ENCODE assay signal across 8 mouse cellular contexts in genomic region chr2:68862464-68863266, GRCm38 (mm10). TPM values are rescaled to one million over a fixed set of nuclear protein-coding genes. Genes with fewer than 3 reads are reported as not detected.
A peak's percentile ranks its signal among the peaks of the same experiment; 100 is the strongest.
DNase-seq lines count a peak whose midpoint lies in the region; ATAC-seq and TF ChIP-seq lines count a peak whose summit lies in the region.

No protein-coding gene starts in this region.

- no peak overlapping the region for H3K27ac ChIP-seq in cortical plate, adult 2 months (ENCODE audit: insufficient read depth, low read length)
- peak overlapping the region; percentile 88; the same call in 1 of the 2 replicates for H3K27ac ChIP-seq in hindbrain, postnatal 0 days

- peak overlapping the region; percentile 65 for H3K4me3 ChIP-seq in lung, adult 2 months (replicated peaks; ENCODE audit: extremely low read depth, low read depth, low read length)
- H3K4me3 ChIP-seq in cortical plate, adult 2 months (ENCODE audit: insufficient read depth, low read length) = peak overlapping the region; percentile 97
- peak overlapping the region; percentile 90 for H3K4me3 ChIP-seq in hindbrain, postnatal 0 days (ENCODE audit: low read length)

- H3K4me1 ChIP-seq in lung, adult 2 months (ENCODE audit: control insufficient read depth, insufficient read depth, low read length) = peaks cover 5% of the 10 kb centered on the region; the same call in 1 of the 2 replicates
- peaks cover 1% of the 10 kb centered on the region; the same call in 1 of the 2 replicates for H3K4me1 ChIP-seq in cortical plate, adult 2 months (ENCODE audit: control insufficient read depth, insufficient read depth, low read length)
- no peaks in the 10 kb centered on the region for H3K4me1 ChIP-seq in hindbrain, postnatal 0 days (ENCODE audit: insufficient read depth, low read length)

- no peaks in the 10 kb centered on the region for H3K36me3 ChIP-seq in hindbrain, postnatal 0 days (ENCODE audit: insufficient read depth, low read length)

- no peaks in the 10 kb centered on the region for H3K9me3 ChIP-seq in hindbrain, postnatal 0 days (ENCODE audit: low read length)

- no peak for ATAC-seq in hindbrain, postnatal 0 days

- no peak for DNase-seq in lung, adult 2 months
- DNase-seq in lung, postnatal 10 days = no peak
- peak; percentile 15 for DNase-seq in hindbrain, postnatal 0 days (ENCODE audit: low spot score)
- peak; percentile 44 for DNase-seq in naive thymus-derived CD4-positive, alpha-beta T cell, adult 2 months (ENCODE audit: low read depth)
- no peak for DNase-seq in spleen, adult 18-20 months
- DNase-seq in thymus, postnatal 25 days = no peak
- no peak for DNase-seq in gastrocnemius, postnatal 4 days (ENCODE audit: low spot score in 2 of 2)

- no peaks in the 10 kb centered on the region for H3K27me3 ChIP-seq in hindbrain, postnatal 0 days (ENCODE audit: insufficient read depth, low read length)

- 12% methylated on average over 15 of the region's 15 CpGs for WGBS in lung, adult 2 months
- WGBS in hindbrain, postnatal 0 days = 2% methylated on average over 15 of the region's 15 CpGs

- TF ChIP-seq CTCF in lung, adult 2 months (IDR thresholded peaks at IDR 0.05; ENCODE audit: insufficient read depth, low read length) = no peak
- no peak for TF ChIP-seq CTCF in cortical plate, adult 2 months (IDR thresholded peaks at IDR 0.05; ENCODE audit: extremely low read depth, insufficient read depth, low read length)
- no peak for TF ChIP-seq CTCF in hindbrain, postnatal 0 days (IDR thresholded peaks at IDR 0.05; ENCODE audit: low read depth)

- no peak for TF ChIP-seq POLR2A in lung, adult 2 months (IDR thresholded peaks at IDR 0.05; ENCODE audit: borderline replicate concordance, extremely low read depth, low read depth, low read length)
- no peak for TF ChIP-seq POLR2A in cortical plate, adult 2 months (IDR thresholded peaks at IDR 0.05; ENCODE audit: extremely low read depth, insufficient read depth, low read length)

- H3K9ac ChIP-seq in hindbrain, postnatal 0 days (replicated peaks; ENCODE audit: low read length) = peak overlapping the region; percentile 87

- H3K4me2 ChIP-seq in hindbrain, postnatal 0 days (ENCODE audit: low read depth, low read length) = peak overlapping the region; percentile 87

RNA-seq across cellular contexts. Expression of gene Cers6, which starts 1.4 kb away (rescaled TPM):
- polyA plus RNA-seq in lung, adult 2 months (2012; rRNA removed) = 10.7 and 16.2 TPM in 2 replicates
- polyA plus RNA-seq in cortical plate, adult 2 months (2012; rRNA removed) = 25.7 and 26.5 TPM in 2 replicates
- total RNA-seq in hindbrain, postnatal 0 days (2014; rRNA removed) = 58.7 and 60.5 TPM in 2 replicates
- polyA plus RNA-seq in hindbrain, postnatal 0 days (2015; fragmentation: Nextera tagmentation; extraction: Ambion mirVana) = 22.8 and 25.8 TPM in 2 replicates
- total RNA-seq in gastrocnemius, postnatal 4 days (2021) = 10 to 100 TPM; 11.4 to 11.7 TPM

Comparison
In these comparisons a context has a peak if more than half of its experiments do, and no peak if none do; other contexts are left out.
1. DNase-seq: peak in hindbrain, postnatal 0 days (single experiment) and naive thymus-derived CD4-positive, alpha-beta T cell, adult 2 months (single experiment); none in lung, adult 2 months (single experiment), lung, postnatal 10 days (single experiment), spleen, adult 18-20 months (0 of 2), thymus, postnatal 25 days (single experiment) and gastrocnemius, postnatal 4 days (0 of 2).
2. Peak in every context shown above with its lines, with median percentiles within 50 percentile points of each other: H3K4me3 ChIP-seq.